Mouse (Mus musculus): ENCODE data around the gene Rabl3.

Gene Rabl3

DNA sequence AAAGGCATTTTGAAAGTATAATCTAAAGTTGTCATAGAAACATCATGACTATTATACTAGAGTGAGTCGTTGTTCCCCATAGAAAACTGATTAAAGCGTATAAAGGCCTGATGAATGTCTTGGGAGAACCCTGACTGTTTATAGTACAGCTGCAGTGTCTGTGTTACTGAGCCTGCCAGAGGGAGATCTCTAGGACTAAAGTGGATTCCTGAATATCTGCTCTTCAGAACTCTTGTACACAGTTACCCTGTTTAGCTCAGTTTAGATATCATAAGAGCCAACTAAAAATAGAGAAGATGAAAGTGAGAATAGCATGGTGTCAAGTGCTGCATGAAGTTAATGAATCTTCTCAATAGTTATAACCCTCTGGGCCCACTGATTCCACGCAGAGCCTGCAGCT, 10.6 kb downstream of the Rabl3 start:
- no peak for DNase-seq (ENCODE audit: low read depth)

- no peak for DNase-seq (ENCODE audit: low read depth)
Measured at GRCm38 (mm10) chr16:37550981-37551380, 11.3 kb downstream of the Rabl3 start.

- DNase-seq (ENCODE audit: low read depth), result no peak
Measured at GRCm38 (mm10) chr16:37552824-37553223, 13.1 kb downstream of the Rabl3 start.

DNA sequence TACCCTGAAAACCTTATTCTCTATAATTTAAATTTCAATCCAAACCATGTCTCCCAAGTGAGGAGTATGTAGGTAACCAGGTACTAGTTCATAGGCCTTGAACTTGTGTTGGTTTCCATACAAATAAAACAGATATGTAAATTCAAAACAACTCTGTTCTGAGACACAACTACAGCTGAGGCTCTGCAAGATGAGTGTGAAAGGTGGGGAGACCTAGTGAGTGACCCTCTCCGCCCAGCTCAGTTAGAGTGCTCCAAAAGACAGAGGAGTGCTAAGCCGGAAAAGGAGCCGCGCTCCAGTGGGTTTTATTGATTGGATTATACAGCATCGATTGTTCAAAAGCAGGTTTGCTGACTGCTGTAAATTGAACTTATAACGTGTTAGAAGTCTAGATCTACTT, 22.7 kb downstream of the Rabl3 start:
- no peak for DNase-seq (ENCODE audit: low read depth)

- no peak for DNase-seq (ENCODE audit: low read depth)
Measured at GRCm38 (mm10) chr16:37562961-37563360, 23.3 kb downstream of the Rabl3 start.

DNA sequence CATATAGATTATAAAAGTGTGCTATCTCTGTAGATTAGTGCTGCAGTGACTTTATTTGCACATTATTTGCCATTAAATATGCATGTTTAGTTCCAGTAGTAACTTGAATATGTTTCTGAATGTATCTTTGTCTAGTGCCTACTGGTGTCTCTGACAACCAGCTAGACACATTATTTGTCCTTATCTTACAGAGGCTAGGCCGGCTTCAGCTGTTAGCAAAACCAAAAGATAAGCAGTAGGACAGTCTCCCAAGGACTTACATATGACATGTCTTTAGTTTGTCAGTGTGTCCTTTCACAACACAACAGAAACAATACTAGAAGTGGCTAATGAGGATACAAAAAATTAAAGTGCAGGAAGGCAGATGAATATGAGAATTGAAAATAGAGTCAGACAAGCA, 25.4 kb downstream of the Rabl3 start:
- DNase-seq (ENCODE audit: low read depth), result no peak

DNA sequence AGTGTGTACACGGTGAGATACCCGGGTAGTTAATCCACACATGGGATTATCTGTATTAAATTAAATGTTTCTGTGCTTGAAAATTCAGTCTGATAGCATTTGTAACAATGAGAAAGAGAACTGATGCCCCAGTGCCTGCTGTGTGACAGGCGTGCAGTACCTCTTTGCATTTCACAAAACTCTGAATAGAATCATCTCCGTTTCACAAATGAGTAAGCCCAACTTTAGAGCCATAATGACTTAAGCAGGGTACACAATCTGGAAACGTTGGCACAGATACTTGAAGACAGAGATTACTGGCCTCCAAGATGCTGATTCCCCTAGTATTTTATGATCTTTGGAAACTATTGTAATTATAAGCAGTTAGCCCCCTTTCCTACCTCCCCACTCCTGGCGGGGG, 26.4 kb downstream of the Rabl3 start:
- DNase-seq (ENCODE audit: low read depth), result no peak

DNA sequence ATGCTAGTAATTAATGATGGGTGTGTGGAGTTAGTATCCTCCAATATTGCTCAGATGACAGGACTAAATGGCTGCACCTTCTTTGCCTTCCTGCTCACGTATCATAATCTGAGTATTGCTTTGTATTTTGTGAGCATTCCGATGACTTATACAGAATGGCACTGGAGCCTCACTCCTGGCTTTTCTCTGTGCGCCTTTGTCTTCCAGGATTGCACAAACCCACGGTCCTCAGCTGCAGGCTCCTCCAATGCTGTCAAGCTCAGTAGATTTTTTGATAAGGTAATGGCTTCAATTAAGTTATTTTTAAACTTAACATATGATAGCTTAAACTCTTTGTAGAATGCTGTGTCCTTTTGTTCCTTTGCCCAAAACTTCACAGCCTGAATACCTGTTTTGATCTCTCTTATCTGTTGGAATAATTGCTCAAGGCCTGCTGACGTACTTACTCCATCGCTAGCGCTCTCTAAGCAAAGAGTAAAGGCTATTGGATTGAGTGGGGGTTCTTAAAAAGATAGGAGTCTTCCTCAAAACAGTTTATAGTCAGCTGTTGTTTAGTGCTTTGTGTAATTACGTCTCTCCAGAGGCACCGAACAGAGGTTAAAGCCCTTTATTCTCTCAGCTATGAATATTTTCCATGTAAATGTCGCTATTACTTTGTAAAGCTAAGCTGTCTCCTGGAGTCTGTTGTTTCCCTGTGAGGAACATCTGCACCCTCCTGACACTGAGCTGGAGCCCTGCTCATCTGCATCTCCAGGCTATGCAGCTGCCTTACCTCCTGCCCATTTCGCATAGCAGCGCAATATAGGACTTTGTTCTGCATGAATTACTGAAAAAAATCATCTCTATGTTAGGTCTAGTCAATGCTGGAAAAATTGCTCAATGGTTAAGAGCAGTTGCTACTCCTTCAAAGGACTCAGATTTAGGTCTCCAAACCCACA, 27.7 kb downstream of the Rabl3 start:
- DNase-seq (ENCODE audit: low read depth), result no peak

DNA sequence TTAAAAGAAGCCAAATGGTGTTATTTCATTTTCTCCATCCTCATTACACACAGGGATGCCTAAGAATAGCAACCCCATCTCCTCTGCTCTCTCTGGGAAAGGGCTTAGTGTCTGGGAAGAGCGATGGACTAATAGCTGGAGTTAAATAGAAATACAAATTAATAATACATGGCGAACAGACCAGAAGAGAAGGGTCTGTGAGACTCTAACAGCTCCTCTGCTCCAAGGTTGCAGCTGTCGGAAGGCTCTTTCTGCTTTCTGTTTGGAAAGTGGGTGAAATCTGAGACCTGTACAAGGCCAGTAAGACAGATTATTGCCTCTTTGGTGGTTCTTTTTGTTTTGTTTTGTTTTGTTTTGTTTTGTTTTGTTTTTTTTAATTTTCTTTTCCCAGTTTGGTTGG, 31.9 kb downstream of the Rabl3 start:
- DNase-seq (ENCODE audit: low read depth), result no peak

DNA sequence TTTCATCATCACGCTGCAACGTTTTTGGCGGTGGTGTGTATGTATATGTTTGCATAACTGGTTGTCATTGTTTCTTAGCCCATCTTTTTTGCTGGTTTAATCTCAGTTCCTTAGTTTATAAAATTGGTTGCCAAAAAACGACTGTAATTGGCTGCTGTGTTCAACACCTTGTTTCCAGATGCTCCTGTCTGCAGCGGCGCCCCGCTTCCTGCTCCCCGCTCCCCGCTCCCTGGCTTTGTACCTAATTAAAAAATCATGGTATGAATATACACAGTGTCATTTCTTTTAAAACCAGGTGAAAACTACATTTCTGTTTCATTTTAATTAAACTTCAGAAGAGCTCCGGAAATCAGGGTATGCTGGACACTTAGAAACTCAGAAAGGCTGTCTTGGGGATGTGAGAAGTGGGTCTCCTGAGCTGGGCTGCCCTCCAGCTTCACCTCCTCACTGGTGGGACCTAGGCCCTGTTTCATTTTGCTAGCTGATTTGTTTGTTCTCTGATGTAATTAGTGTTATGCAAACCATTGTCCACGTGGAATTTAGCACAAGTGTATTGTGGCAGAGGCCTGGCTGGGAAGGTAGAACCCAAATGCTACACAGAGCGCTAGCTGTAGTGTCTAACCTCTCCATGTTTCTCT, 32.6 kb downstream of the Rabl3 start:
- no peak for DNase-seq (ENCODE audit: low read depth)

DNA sequence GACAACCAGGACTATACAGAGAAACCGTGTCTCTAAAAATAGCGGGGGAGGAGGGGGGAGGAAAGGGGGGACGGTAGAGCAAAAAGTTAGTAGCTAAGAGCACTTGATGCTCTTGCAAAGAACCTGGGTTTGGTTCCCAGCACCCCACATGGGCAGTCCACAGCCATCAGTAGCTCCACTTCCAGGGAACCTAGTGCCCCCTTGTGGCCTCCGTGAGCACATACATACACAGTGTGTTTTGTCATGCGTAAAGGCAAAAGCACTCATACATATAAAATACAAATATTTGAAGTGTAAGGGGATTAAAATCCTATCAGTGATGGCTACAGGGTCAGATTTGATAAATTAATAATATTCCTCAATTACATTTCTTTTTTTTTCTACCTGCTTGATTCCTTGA, 33.4 kb downstream of the Rabl3 start:
- no peak for DNase-seq (ENCODE audit: low read depth)

DNA sequence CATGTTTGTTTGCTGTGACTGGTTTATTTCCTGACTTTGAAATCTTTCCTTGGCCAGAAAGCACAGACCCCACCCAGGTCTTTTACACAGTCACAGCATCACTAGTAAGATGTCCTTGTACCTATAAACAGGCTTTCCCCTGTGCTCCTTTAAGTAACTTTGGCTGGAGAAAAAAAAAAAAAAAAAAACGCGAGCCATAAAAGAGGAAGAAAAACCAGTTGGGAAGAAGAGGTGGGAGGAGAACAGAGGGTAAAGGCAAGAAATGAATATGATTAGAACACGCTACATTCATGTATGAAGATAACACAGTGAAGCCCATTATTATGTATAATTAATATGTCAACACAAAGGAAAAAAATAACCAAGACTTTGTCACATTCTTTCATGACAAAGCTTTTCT, 35.6 kb downstream of the Rabl3 start:
- no peak for DNase-seq (ENCODE audit: low read depth)

GRCm38 (mm10) chr16:37579591-37579990, 39.9 kb downstream of the Rabl3 start:
- DNase-seq (ENCODE audit: low read depth), result no peak

DNA sequence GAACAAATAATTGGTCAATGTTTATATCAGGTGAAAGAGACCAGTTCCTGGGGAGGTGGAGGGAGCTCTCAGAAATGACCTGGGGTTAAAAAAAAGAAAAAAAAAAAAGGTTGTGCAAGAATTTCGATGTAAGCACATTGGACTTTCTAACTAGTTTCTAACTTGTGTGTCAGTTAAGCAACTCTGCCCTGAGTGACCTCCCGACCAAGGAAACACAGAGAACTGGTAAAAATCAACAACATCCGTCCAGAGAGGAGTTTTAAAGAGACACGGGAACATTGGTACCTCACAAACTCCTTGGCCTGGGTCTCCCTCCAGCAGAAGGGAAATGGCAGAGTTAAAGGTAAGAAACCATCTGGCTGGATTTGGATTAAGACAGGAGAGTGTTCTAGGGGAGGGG, 40.3 kb downstream of the Rabl3 start, which contains the start of gene Hgd:
TSS of gene Hgd (plus strand) at position 160 of the 400 bp plus-strand sequence.
- no peak for DNase-seq (ENCODE audit: low read depth)

DNA sequence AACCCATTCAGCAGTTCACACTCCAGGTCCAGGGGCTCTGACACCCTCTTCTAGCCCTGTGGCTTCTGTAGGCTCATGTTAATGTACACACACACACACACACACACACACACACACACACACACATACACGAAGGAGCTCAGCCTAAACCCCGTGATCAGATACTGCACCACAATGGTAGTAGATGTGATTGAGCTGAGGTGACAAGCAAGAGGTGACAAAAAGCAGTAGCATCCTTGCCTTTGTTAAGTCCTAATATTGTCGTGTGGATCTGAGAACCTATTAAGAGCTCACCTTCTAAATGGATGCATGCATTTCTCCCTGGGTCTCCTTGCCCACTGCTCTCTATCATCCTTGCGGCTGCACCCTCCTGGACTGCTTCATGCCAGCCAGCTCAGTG, 41.0 kb downstream of the Rabl3 start:
- DNase-seq (ENCODE audit: low read depth), result no peak

- DNase-seq (ENCODE audit: low read depth), result no peak
Measured at GRCm38 (mm10) chr16:37581901-37582300, 42.2 kb downstream of the Rabl3 start.

DNA sequence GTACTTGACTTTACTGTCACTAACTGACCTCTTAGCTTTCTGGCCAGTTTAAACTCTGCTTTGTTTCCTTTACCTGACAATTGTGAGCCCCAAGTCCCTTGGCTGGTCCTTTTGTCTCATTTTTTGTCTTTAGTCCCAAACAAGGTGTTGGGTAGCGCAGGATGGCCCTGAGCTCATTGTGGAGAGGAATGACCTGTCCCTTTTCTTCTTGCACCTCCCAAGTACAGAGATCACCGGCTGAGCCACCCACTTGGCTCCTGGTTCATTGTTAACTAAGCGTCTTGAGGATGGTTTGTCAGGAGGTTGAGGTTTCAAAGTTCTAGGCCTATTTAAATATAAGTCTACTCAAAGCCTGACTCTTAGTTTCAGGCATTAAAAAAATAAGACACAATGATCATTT, 43.6 kb downstream of the Rabl3 start:
- DNase-seq (ENCODE audit: low read depth), result no peak

DNA sequence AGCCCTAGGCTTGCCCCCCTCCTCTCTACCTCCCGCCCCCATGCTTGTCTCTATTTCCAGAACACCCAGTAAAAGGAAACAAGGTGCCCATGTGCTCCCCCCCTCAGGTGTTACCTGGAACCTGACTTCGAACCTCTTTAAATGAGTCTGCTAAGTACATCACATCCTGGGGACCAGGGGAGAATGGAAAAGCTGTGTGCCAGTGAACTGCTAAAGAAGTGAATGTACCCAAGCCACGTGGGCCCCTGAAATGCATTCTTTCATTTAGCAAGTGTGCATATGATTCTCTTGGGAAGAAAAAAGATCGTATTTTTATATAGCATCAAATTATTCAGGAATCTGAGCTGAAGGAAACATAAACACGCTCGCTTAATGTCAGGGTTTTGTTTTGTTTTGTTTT, 44.1 kb downstream of the Rabl3 start:
- DNase-seq (ENCODE audit: low read depth), result no peak

GRCm38 (mm10) chr16:37584218-37585035, 44.7 kb downstream of the Rabl3 start:
- DNase-seq (ENCODE audit: low read depth), result peak; percentile 4

DNA sequence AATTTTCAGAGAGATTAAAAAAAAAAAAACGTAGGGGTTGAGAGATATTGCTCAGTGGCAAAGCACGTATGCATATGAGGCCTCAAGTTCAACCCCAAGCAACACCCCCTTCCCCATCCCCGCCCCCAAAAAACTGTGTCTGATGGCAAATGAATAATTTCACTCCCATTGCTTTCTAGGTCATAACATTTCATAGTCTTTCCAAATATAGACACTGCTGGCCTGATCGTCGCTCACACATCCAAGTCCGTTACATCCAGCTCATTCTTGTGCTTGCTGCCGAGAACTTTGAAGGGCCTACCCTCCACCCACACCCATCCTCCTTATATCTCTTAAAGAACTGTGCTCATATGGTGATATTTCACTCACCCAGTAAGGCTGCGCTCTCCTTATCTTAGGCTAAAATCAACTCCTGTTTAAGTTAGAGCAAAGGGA, 45.5 kb downstream of the Rabl3 start:
- no peak for DNase-seq (ENCODE audit: low read depth)

DNA sequence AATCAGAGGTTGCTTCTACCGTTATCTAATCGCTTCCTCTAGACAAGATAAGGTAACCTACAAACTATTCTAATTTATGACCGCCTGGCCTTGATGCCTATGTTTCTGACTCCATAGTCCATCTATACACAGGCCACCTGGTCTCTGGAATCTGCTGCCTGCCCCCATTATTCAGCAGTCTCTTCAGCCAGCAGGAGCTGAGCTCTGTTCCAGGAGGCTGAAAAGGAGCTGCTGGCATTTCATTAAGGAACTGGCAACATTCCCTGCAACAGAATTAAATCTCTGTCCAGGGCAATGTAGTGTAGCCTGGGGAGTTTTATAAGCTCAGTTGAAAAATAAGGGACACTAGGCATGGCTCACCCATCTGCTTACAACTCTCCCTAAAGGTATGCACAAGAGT, 51.2 kb downstream of the Rabl3 start:
- DNase-seq (ENCODE audit: low read depth), result no peak

DNA sequence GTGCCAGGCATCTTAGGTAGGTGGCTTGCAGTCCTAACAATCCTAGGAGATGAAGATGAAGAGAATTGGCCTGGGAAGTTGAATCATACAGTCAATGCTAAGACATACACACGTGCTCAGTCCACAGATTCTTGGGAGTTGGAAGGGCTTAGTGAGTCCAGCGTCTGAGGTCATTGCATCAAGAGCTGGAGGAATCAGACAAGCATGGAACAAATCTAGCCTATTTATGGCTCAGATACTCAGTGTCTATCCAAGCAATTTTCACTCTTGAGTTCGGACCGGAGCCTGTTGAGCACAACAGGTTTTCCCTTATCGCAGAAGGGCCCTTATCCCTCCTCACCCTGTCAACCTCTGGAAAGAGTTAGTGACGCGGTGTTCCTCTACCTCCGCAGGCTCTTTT, 51.9 kb downstream of the Rabl3 start:
- DNase-seq (ENCODE audit: low read depth), result no peak

GRCm38 (mm10) chr16:37597412-37597811, 57.7 kb downstream of the Rabl3 start:
- DNase-seq (ENCODE audit: low read depth), result no peak
